Mouse (Mus musculus): Measurements from ENCODE around the gene Pipox.

The Pipox gene

GRCm38 (mm10) chr11:77850401-77851244 lies 43.3 kb downstream of the Pipox start:
- in situ Hi-C loops (cut with MboI, MseI), result no loop called here

GRCm38 (mm10) chr11:77849151-77849550 lies 44.7 kb downstream of the Pipox start:
- in situ Hi-C loops (cut with MboI, MseI), result no loop called here

DNA sequence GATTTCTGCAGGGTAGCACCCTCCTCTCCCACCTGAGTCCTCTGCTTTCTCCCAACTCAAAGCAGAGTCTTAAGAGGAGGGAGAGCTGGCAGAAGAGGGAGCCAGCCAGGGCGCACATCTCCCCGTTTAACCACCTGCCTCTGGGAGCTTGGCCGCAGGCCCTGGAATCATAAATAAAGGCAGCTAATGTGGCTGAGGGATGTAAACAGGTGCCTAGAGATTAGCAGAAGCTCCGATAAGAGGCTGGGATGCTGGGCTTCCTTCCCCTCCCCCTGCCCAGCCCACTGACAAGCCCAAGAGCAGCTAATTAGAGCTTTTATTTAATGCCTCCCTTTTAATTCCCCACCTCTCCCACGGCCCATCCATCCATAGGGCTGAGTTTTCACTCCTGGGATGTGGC lies 45.8 kb downstream of the Pipox start:
- in situ Hi-C loops (cut with MboI, MseI), result no loop called here

- in situ Hi-C loops (cut with MboI, MseI), result no loop called here
These were observed 46.2 kb downstream of the Pipox start for GRCm38 (mm10) chr11:77847599-77848128.

GRCm38 (mm10) chr11:77843906-77844200 lies 50.0 kb downstream of the Pipox start:
- in situ Hi-C loops (cut with MboI, MseI), result loop anchor here (5.0 kb wide), 1 partner anchor 73 kb away; no protein-coding TSS in a partner anchor

DNA sequence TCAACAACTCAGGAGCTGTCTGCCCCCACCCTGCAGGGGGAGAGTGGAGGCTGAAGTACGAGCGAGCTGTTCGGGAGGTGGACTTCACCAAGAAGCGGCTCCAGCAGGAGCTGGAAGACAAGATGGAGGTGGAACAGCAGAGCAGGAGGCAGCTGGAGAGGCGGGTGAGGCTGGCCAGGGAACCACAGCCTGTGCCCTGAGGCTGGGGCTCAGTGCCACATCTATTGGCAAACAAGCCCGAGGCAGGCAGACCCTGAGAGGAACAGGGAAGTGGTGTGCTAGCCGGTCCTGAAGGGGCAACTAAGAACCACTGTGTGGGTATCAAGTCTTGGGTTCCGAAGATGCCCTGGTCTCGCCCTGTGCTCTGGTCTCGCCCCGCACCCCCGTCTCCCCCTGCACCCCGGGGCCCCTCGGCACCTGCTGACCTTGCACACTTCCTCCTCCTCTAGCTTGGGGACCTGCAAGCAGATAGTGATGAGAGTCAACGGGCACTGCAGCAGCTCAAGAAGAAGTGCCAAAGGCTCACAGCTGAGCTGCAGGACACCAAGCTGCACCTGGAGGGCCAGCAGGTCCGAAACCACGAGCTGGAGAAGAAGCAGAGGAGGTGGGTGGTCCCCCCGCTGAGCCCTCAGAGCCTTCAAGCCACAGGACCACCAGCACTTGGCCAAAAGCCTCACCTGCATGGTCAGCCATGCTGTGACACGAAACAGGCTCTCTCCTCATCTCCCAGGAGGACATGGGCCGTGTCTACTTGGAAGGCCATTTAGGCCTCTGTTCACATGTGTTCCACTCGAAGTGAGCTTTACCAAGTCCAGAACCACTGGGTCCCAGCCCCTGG lies 50.6 kb downstream of the Pipox start:
- in situ Hi-C loops (cut with MboI, MseI), result loop anchor here (5.0 kb wide), 1 partner anchor 74 kb away; no protein-coding TSS in a partner anchor

DNA sequence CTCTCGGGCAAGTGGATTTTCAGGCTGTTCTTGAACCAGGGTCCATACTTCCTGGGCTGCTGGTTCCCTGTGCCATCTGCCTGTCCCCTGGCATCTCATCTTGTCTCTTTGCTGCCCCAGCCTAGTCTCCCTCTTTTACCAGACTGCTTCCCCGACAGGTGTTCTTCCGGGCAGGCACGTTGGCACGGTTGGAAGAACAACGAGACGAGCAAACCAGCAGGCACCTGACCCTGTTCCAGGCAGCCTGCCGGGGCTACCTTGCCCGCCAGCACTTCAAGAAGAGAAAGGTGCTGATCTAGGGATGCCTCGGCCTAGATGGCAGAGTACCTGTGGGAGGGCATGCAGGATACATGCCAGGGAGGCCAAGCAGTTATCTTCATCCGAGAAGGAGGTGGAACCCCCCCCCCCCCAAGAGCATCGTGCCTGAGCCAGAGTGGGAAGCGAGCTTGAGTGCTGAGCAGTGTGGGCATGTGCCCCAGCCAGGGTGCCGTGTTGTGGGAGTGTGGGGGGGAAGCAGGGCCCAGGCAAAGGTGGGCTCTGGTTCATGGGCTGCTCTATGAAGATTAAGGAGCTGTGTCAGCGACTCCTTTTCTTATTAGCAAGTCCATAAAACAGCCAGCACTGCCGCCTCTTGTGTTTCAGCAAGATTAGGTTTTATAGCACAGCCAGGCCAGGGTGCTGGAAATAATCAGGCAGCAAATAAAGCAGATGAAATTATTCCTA lies 53.2 kb downstream of the Pipox start:
- in situ Hi-C loops (cut with MboI, MseI), result loop anchor here (5.0 kb wide), 1 partner anchor 77 kb away; no protein-coding TSS in a partner anchor

DNA sequence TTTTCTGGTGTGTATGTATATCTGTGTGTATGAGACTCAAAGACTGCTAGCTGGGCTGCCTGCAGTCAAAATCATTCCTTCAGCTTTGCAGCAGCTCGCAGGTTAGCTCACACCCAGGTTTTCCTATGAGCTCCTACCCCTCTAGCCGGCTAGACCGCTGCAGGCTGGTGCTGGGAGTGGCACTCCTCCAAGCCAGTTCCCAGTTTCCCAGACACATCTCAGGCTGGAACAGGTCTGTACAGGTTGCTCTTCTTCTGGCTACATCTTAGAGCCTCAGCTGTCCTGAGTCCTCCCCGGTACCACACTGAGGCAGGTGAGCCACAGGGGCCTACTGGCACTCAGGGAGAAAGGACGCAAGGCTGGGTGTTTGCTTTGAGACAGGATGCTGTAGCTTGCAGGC lies 56.0 kb downstream of the Pipox start:
- in situ Hi-C loops (cut with MboI, MseI), result no loop called here

DNA sequence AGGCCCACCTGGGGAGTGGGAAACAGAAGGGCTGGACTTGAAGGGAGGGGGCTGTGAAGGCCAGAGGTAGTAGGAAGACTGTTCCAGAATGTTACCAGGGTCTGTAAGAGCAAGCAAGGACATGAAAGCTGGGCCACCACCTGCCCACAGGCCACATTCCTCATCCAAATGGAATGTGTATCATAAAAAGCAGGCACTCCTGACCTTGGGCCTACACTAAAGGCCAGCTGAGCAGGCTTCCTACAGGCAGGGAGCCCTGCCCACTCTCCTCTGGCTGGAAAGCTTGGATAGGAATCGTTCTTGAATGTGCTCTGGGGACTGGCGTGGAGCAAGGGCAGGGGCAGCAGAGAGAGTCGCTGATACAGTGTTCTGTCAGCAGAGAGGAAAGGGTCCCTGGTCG lies 57.1 kb downstream of the Pipox start:
- in situ Hi-C loops (cut with MboI, MseI), result no loop called here

GRCm38 (mm10) chr11:77836290-77836689 lies 57.6 kb downstream of the Pipox start:
- in situ Hi-C loops (cut with MboI, MseI), result no loop called here

- in situ Hi-C loops (cut with MboI, MseI), result no loop called here
These were observed 58.8 kb downstream of the Pipox start for GRCm38 (mm10) chr11:77835109-77835508.

GRCm38 (mm10) chr11:77832541-77832940 lies 61.4 kb downstream of the Pipox start:
- in situ Hi-C loops (cut with MboI, MseI), result no loop called here

DNA sequence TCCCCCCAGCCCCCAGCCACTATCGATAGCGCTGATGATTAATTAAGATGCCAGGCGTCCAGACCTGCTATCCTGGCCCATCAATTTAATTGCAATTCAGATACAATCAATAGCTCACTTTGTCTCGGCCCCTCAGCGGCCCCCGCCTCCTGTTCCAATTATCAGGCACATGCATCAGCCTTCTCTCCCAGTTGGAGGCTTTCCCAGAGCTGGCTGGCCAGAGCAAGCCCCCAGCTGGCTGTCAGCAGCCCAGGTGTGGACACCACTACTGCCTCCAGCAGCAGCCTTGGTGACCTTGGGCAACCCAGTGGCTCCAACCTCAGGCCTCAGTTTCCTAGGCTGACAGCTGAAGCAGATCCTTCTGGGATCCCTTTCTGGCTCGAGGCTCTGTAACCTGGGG lies 63.0 kb downstream of the Pipox start:
- in situ Hi-C loops (cut with MboI, MseI), result no loop called here

All from T-helper 1 cell (primary cell).